Mouse (Mus musculus): ENCODE results near the gene Ccdc40. TPM values are rescaled to one million over a fixed set of nuclear protein-coding genes. Genes with fewer than 3 reads are reported as not detected.

The Ccdc40 gene
- polyA plus RNA-seq, 1 experiment: 0.47 TPM

DNA sequence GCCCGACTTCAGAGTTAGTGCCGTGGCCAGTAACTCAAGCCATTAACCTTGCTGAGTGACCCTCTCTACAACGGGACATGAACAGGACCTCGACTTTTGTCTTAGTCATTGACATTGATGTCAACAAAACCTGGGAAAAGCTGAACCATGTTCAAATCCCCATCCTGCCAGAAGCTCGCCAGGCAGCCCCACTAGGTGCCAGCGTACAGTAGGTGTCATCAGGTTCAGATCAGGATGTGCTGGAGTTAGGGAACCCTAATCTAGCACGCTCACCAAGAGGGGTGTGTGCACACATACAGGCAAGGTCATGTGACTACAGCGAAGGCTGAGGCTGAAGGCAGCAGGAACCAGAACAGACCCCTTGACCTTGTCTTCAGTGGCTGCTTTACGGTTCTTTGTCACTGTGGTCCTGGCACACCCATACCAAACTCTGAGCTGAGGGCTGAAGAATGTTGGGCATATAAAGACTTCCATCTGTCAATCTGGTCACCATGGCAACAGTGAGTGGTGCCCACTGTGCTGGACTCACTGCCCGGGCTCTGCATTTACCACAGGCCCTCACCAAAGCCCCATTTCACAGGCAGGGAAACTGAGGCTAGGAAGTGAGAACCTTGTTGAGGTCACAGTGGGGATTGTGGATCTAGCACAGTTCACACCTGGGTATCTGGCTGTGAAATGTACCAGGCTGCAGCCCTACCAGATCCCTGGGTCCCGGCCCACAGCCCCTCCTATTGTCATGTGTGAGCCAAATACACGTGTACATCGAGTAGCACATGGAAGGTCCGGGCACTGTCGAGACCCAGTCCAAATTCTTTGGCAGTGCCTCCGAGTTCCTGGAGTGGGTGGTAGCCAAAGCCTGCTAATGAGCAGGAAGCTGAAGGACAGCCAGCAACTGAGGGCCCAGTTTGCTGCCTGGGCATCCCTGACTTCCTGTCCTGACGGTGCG lies 30.5 kb upstream of the Ccdc40 start:
- Histone ChIP-seq H3K36me3 (ENCODE audit: control insufficient read depth, insufficient read depth, low read length) (no peaks in the 10 kb centered on the region), H3K4me1 (ENCODE audit: control insufficient read depth, insufficient read depth, insufficient read length) (no peaks in the 10 kb centered on the region), H3K27me3 (ENCODE audit: control insufficient read depth, insufficient read depth, low read length) (no peaks in the 10 kb centered on the region), H3K4me3 (ENCODE audit: extremely low read depth, insufficient read depth, insufficient read length) (no peak overlapping the region), H3K27ac (ENCODE audit: insufficient read depth, low read length) (no peak overlapping the region)
- WGBS: 81% methylated on average over 18 of the region's 18 CpGs
- TF ChIP-seq CTCF (IDR thresholded peaks at IDR 0.05; ENCODE audit: extremely low read depth, insufficient read depth, insufficient read length, insufficient replicate concordance) (no peak), POLR2A (IDR thresholded peaks at IDR 0.05; ENCODE audit: low read depth, low read length) (no peak)
- no peak for DNase-seq (ENCODE audit: low read depth in 1 of 2, low spot score in 2 of 2)

DNA sequence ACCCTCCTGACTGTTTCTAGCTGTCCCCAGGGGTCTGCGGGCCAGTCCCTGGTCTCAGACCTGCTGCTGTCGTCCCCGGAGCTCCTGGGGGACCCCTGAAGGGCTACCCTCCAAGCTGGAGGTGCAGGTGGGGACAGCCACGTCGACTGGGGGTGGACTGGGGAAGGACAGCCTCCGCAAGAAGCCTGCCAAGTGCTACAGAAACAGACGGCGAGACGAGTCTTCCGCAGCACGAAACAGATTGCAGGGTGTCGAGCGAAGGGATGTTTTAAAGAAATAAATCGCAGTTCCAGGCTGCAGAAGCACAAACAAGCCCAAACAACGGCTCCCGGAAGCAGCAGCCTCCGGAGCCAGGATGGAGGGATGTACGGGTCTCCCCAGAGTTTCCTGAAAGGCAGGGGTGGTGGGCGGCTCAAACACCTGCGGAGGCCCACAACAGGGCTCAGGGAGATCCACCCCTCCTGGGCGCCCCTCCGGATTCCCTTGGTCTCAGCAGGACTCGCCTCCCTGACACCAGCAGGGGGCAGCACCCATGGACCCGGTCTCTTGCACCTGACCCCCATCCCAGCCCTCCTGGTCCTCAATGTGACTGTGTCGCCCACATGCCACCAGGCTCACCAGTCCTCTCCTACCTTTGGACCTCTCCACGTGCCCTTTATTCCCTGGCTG lies 29.7 kb upstream of the Ccdc40 start:
- H3K36me3 ChIP-seq (ENCODE audit: control insufficient read depth, insufficient read depth, low read length): no peaks in the 10 kb centered on the region
- H3K4me3 ChIP-seq (ENCODE audit: extremely low read depth, insufficient read depth, insufficient read length): no peak overlapping the region
- H3K4me1 ChIP-seq (ENCODE audit: control insufficient read depth, insufficient read depth, insufficient read length): no peaks in the 10 kb centered on the region
- H3K27me3 ChIP-seq (ENCODE audit: control insufficient read depth, insufficient read depth, low read length): no peaks in the 10 kb centered on the region
- no peak for DNase-seq (ENCODE audit: low read depth in 1 of 2, low spot score in 2 of 2)
- no peak overlapping the region for H3K27ac ChIP-seq (ENCODE audit: insufficient read depth, low read length)
- WGBS: 47% methylated on average over 26 of the region's 26 CpGs
- peak; percentile 58 for TF ChIP-seq CTCF (IDR thresholded peaks at IDR 0.05; ENCODE audit: extremely low read depth, insufficient read depth, insufficient read length, insufficient replicate concordance)
- TF ChIP-seq POLR2A (IDR thresholded peaks at IDR 0.05; ENCODE audit: low read depth, low read length): no peak

GRCm38 (mm10) chr11:119199233-119199601 lies 29.2 kb upstream of the Ccdc40 start:
- no peaks in the 10 kb centered on the region for H3K4me1 ChIP-seq (ENCODE audit: control insufficient read depth, insufficient read depth, insufficient read length)
- no peaks in the 10 kb centered on the region for H3K36me3 ChIP-seq (ENCODE audit: control insufficient read depth, insufficient read depth, low read length)
- no peak overlapping the region for H3K27ac ChIP-seq (ENCODE audit: insufficient read depth, low read length)
- 84% methylated on average over 4 of the region's 4 CpGs for WGBS
- no peak overlapping the region for H3K4me3 ChIP-seq (ENCODE audit: extremely low read depth, insufficient read depth, insufficient read length)
- TF ChIP-seq POLR2A (IDR thresholded peaks at IDR 0.05; ENCODE audit: low read depth, low read length) (no peak), CTCF (IDR thresholded peaks at IDR 0.05; ENCODE audit: extremely low read depth, insufficient read depth, insufficient read length, insufficient replicate concordance) (no peak)
- DNase-seq (ENCODE audit: low read depth in 1 of 2, low spot score in 2 of 2): no peak
- no peaks in the 10 kb centered on the region for H3K27me3 ChIP-seq (ENCODE audit: control insufficient read depth, insufficient read depth, low read length)

DNA sequence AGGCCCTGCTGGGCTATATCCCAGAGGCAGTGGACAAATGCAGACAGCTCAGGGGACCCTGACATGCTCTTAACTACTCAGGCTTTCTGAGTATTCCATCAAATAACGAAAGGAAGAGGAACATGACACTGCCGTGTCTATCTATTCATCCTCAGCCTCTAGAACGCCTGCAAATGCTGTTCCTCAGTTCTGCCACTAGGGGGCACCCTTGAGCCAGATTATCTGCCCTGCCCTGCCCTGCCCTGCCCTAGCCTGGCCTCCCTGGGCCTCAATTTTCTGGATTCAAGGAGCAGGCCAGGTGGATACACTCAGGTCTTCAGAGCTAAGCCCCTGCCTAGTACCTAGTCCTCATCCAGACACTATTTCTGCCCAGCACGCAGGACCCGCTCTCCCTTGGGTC lies 24.9 kb upstream of the Ccdc40 start:
- Histone ChIP-seq H3K27ac (ENCODE audit: insufficient read depth, low read length) (no peak overlapping the region), H3K4me3 (ENCODE audit: extremely low read depth, insufficient read depth, insufficient read length) (no peak overlapping the region), H3K36me3 (ENCODE audit: control insufficient read depth, insufficient read depth, low read length) (no peaks in the 10 kb centered on the region), H3K4me1 (ENCODE audit: control insufficient read depth, insufficient read depth, insufficient read length) (no peaks in the 10 kb centered on the region), H3K27me3 (ENCODE audit: control insufficient read depth, insufficient read depth, low read length) (no peaks in the 10 kb centered on the region)
- 44% methylated on average over 5 of the region's 5 CpGs for WGBS
- no peak for DNase-seq (ENCODE audit: low read depth in 1 of 2, low spot score in 2 of 2)
- TF ChIP-seq POLR2A (IDR thresholded peaks at IDR 0.05; ENCODE audit: low read depth, low read length) (no peak), CTCF (IDR thresholded peaks at IDR 0.05; ENCODE audit: extremely low read depth, insufficient read depth, insufficient read length, insufficient replicate concordance) (peak; percentile 57; the same call in 1 of the 2 replicates)

DNA sequence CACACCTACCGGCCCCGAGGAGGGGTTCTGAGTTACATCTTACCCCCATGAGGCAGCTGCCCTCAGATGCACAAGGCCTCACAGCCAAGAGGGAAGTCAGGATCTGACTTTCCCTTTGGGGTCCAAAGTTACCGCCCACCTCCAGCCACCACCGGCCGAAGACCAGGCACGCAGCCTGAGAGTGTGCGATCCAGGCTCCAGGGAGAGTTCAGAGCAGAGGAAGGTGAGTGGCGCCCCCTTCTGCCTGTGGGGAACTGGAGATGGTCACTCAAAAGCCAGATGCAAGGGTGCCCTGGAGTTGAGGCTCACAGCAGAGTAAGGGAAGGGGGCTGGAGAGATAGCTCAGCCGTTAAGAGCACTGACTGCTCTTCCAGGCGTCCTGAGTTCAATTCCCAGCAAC lies 22.6 kb upstream of the Ccdc40 start:
- H3K27ac ChIP-seq (ENCODE audit: insufficient read depth, low read length): no peak overlapping the region
- H3K4me1 ChIP-seq (ENCODE audit: control insufficient read depth, insufficient read depth, insufficient read length): no peaks in the 10 kb centered on the region
- no peak overlapping the region for H3K4me3 ChIP-seq (ENCODE audit: extremely low read depth, insufficient read depth, insufficient read length)
- WGBS: 87% methylated on average over 10 of the region's 10 CpGs
- TF ChIP-seq POLR2A (IDR thresholded peaks at IDR 0.05; ENCODE audit: low read depth, low read length): no peak
- no peak for TF ChIP-seq CTCF (IDR thresholded peaks at IDR 0.05; ENCODE audit: extremely low read depth, insufficient read depth, insufficient read length, insufficient replicate concordance)
- H3K27me3 ChIP-seq (ENCODE audit: control insufficient read depth, insufficient read depth, low read length): no peaks in the 10 kb centered on the region
- no peak for DNase-seq (ENCODE audit: low read depth in 1 of 2, low spot score in 2 of 2)
- no peaks in the 10 kb centered on the region for H3K36me3 ChIP-seq (ENCODE audit: control insufficient read depth, insufficient read depth, low read length)

DNA sequence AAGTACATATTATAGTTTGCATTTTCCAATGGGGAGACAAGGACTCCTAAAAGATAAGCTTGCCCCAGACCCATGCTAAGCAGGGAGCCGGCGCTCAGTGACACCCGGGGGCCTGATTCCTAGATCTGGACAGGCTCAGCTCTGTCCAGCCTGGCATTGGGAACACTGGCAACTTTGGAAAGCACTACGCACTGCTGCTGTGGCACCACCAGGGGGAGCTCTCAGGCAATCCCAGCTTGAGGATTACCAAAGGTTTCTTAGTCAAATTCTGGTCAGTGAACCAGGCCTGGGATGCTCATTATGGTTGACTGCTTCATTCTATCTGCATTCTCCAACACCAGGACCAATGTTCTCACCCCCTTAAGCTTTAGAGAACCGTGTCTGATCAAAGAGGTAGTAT lies 21.8 kb upstream of the Ccdc40 start:
- 48% methylated on average over 5 of the region's 5 CpGs for WGBS
- no peak overlapping the region for H3K4me3 ChIP-seq (ENCODE audit: extremely low read depth, insufficient read depth, insufficient read length)
- H3K36me3 ChIP-seq (ENCODE audit: control insufficient read depth, insufficient read depth, low read length): no peaks in the 10 kb centered on the region
- H3K4me1 ChIP-seq (ENCODE audit: control insufficient read depth, insufficient read depth, insufficient read length): no peaks in the 10 kb centered on the region
- H3K27ac ChIP-seq (ENCODE audit: insufficient read depth, low read length): no peak overlapping the region
- no peaks in the 10 kb centered on the region for H3K27me3 ChIP-seq (ENCODE audit: control insufficient read depth, insufficient read depth, low read length)
- TF ChIP-seq CTCF (IDR thresholded peaks at IDR 0.05; ENCODE audit: extremely low read depth, insufficient read depth, insufficient read length, insufficient replicate concordance): peak; percentile 74; the same call in 1 of the 2 replicates
- no peak for TF ChIP-seq POLR2A (IDR thresholded peaks at IDR 0.05; ENCODE audit: low read depth, low read length)
- peak in 1 of 2 experiments; percentile 44 for DNase-seq (ENCODE audit: low read depth in 1 of 2, low spot score in 2 of 2)
